Mouse (Mus musculus) forebrain, embryonic 11.5 days (tissue): ENCODE measurements at regions not wholly inside any gene's neighbourhood (a gene's known extent, or its start where the extent isn't known, plus 50 kb on each side); places are given as distances from the start of the nearest gene placed in this dataset.
A peak's percentile ranks its signal among the peaks of the same experiment; 100 is the strongest.

Source experiments
- ATAC-seq: fragments of 200-750 bp; cut with Nextera tagmentation; replicated peaks from 2 replicates; pipeline ENCODE4 v1.8.0; 2017; ENCODE audit warnings: moderate TSS enrichment; ENCODE audit not compliant: low FRiP score
- DNase-seq: peaks from one replicate; pipeline ENCODE4 v3.0.0-alpha.2; 2017; ENCODE audit warnings: low spot score
- H3K27ac ChIP-seq: fragments of 300-500 bp; sonication (generic); 2 replicates; pipeline ENCODE4 v1.5.1; 2014; ENCODE audit warnings: low read depth, low read length
- H3K27me3 ChIP-seq: fragments of 300-500 bp; sonication (generic); 2 replicates; pipeline ENCODE4 v1.6.1; 2014; ENCODE audit warnings: mild to moderate bottlenecking, low read length, mixed read lengths; ENCODE audit not compliant: control insufficient read depth, insufficient read depth
- H3K36me3 ChIP-seq: fragments of 300-500 bp; sonication (generic); 2 replicates; pipeline ENCODE4 v1.6.1; 2014; ENCODE audit warnings: mild to moderate bottlenecking, low read length, moderate library complexity, mixed read lengths; ENCODE audit not compliant: control insufficient read depth, insufficient read depth
- H3K4me1 ChIP-seq: fragments of 300-500 bp; sonication (generic); replicated peaks from 2 replicates; pipeline ENCODE4 v1.6.1; 2014; ENCODE audit warnings: low read length, mixed read lengths; ENCODE audit not compliant: control insufficient read depth, insufficient read depth
- H3K4me2 ChIP-seq: fragments of 300-500 bp; sonication (generic); 2 replicates; pipeline ENCODE4 v1.6.1; 2014; ENCODE audit warnings: low read depth, mild to moderate bottlenecking, low read length, moderate library complexity, mixed read lengths; ENCODE audit not compliant: severe bottlenecking
- H3K4me3 ChIP-seq: fragments of 300-500 bp; sonication (generic); 2 replicates; pipeline ENCODE4 v1.5.1; 2014; ENCODE audit warnings: low read depth, low read length
- H3K9ac ChIP-seq: fragments of 300-500 bp; sonication (generic); 2 replicates; pipeline ENCODE4 v1.6.1; 2014; ENCODE audit warnings: low read length
- H3K9me3 ChIP-seq: fragments of 300-500 bp; sonication (generic); 2 replicates; pipeline ENCODE4 v1.6.1; 2016; ENCODE audit warnings: low read length, mixed read lengths; ENCODE audit not compliant: control insufficient read depth
- WGBS: fragments of 180-500 bp; shearing (Covaris S2); extraction: QIAGEN DNeasy Blood & Tissue Kit; methylation state at CpG from one replicate; pipeline ENCODE4 v1.1.7; 2014; 5-methylcytosine and 5-hydroxymethylcytosine counted together

GRCm38 (mm10) chr16:85347621-85348020 is 174.1 kb upstream of the App start:
- 91% methylated on average over 4 of the region's 4 CpGs for WGBS
- no peak overlapping the region for H3K4me2 ChIP-seq
- H3K36me3 ChIP-seq = no peaks in the 10 kb centered on the region
- no peak overlapping the region for H3K9ac ChIP-seq
- H3K4me1 ChIP-seq = no peaks in the 10 kb centered on the region
- no peaks in the 10 kb centered on the region for H3K27me3 ChIP-seq
- no peak overlapping the region for H3K27ac ChIP-seq
- no peak for DNase-seq
- ATAC-seq = no peak
- no peak overlapping the region for H3K4me3 ChIP-seq
- no peaks in the 10 kb centered on the region for H3K9me3 ChIP-seq

GRCm38 (mm10) chr16:85336495-85337119 is 163.0 kb upstream of the App start:
- Histone ChIP-seq H3K4me2 (no peak overlapping the region), H3K9me3 (no peaks in the 10 kb centered on the region), H3K9ac (no peak overlapping the region), H3K4me3 (no peak overlapping the region), H3K4me1 (no peaks in the 10 kb centered on the region), H3K27ac (no peak overlapping the region), H3K27me3 (no peaks in the 10 kb centered on the region), H3K36me3 (no peaks in the 10 kb centered on the region)
- WGBS = 88% methylated on average over 4 of the region's 4 CpGs
- ATAC-seq (no peak), DNase-seq (no peak)

- H3K27me3 ChIP-seq = no peaks in the 10 kb centered on the region
- H3K4me3 ChIP-seq = no peak overlapping the region
- H3K4me2 ChIP-seq = no peak overlapping the region
- H3K4me1 ChIP-seq = no peaks in the 10 kb centered on the region
- no peaks in the 10 kb centered on the region for H3K36me3 ChIP-seq
- no peak for DNase-seq
- H3K9ac ChIP-seq = no peak overlapping the region
- no peak overlapping the region for H3K27ac ChIP-seq
- H3K9me3 ChIP-seq = no peaks in the 10 kb centered on the region
- no peak for ATAC-seq
- 74% methylated on average over 3 of the region's 3 CpGs for WGBS
These were observed 160.0 kb upstream of the App start for GRCm38 (mm10) chr16:85333543-85333942.

- Histone ChIP-seq H3K9me3 (no peaks in the 10 kb centered on the region), H3K36me3 (no peaks in the 10 kb centered on the region), H3K9ac (no peak overlapping the region), H3K4me2 (no peak overlapping the region), H3K27ac (no peak overlapping the region), H3K4me3 (no peak overlapping the region), H3K4me1 (no peaks in the 10 kb centered on the region), H3K27me3 (no peaks in the 10 kb centered on the region)
- 82% methylated on average over 8 of the region's 8 CpGs for WGBS
- ATAC-seq (no peak), DNase-seq (no peak)
These were observed 138.5 kb upstream of the App start for GRCm38 (mm10) chr16:85312018-85312417.

GRCm38 (mm10) chr16:85309493-85309892 is 135.9 kb upstream of the App start:
- Histone ChIP-seq H3K4me2 (no peak overlapping the region), H3K27ac (no peak overlapping the region), H3K9ac (no peak overlapping the region), H3K4me1 (no peaks in the 10 kb centered on the region), H3K9me3 (no peaks in the 10 kb centered on the region), H3K36me3 (no peaks in the 10 kb centered on the region), H3K27me3 (no peaks in the 10 kb centered on the region), H3K4me3 (no peak overlapping the region)
- DNase-seq (no peak), ATAC-seq (peak; percentile 53)
- WGBS = 79% methylated on average over 3 of the region's 3 CpGs

- H3K9me3 ChIP-seq = no peaks in the 10 kb centered on the region
- WGBS = 75% methylated on average over 2 of the region's 2 CpGs
- H3K4me3 ChIP-seq = no peak overlapping the region
- ATAC-seq (peak; percentile 68), DNase-seq (no peak)
- no peaks in the 10 kb centered on the region for H3K4me1 ChIP-seq
- H3K27ac ChIP-seq = 0 out of 2 replicates have a peak overlapping the region, but pooled peaks have one; percentile 18
- no peak overlapping the region for H3K9ac ChIP-seq
- no peaks in the 10 kb centered on the region for H3K36me3 ChIP-seq
- H3K27me3 ChIP-seq = no peaks in the 10 kb centered on the region
- no peak overlapping the region for H3K4me2 ChIP-seq
These were observed 134.9 kb upstream of the App start for GRCm38 (mm10) chr16:85308429-85308828.

GRCm38 (mm10) chr16:85307940-85308339 is 134.4 kb upstream of the App start:
- Histone ChIP-seq H3K9ac (no peak overlapping the region), H3K36me3 (no peaks in the 10 kb centered on the region), H3K27ac (no peak overlapping the region), H3K9me3 (no peaks in the 10 kb centered on the region), H3K4me3 (no peak overlapping the region), H3K4me1 (no peaks in the 10 kb centered on the region), H3K27me3 (no peaks in the 10 kb centered on the region), H3K4me2 (no peak overlapping the region)
- ATAC-seq (peak; percentile 87), DNase-seq (peak; percentile 60)
- WGBS = 50% methylated on average over 7 of the region's 7 CpGs

- Histone ChIP-seq H3K4me3 (no peak overlapping the region), H3K4me1 (no peaks in the 10 kb centered on the region), H3K36me3 (no peaks in the 10 kb centered on the region), H3K9ac (no peak overlapping the region), H3K4me2 (no peak overlapping the region), H3K27ac (no peak overlapping the region), H3K9me3 (no peaks in the 10 kb centered on the region), H3K27me3 (no peaks in the 10 kb centered on the region)
- ATAC-seq (peak; percentile 18; the same call in 1 of the 2 replicates), DNase-seq (no peak)
- WGBS = 68% methylated on average over 13 of the region's 13 CpGs
These were observed 126.7 kb upstream of the App start for GRCm38 (mm10) chr16:85300092-85300853.

GRCm38 (mm10) chr16:85298559-85298958 is 125.0 kb upstream of the App start:
- Histone ChIP-seq H3K9me3 (no peaks in the 10 kb centered on the region), H3K4me3 (no peak overlapping the region), H3K4me1 (no peaks in the 10 kb centered on the region), H3K27ac (no peak overlapping the region), H3K4me2 (no peak overlapping the region), H3K27me3 (no peaks in the 10 kb centered on the region), H3K9ac (no peak overlapping the region), H3K36me3 (no peaks in the 10 kb centered on the region)
- no peak for DNase-seq
- ATAC-seq = no peak
- 78% methylated on average over 2 of the region's 2 CpGs for WGBS
